Mouse (Mus musculus): Measurements from ENCODE around the gene Plscr2. TPM values are rescaled to one million over a fixed set of nuclear protein-coding genes. Genes with fewer than 3 reads are reported as not detected.

Gene Plscr2
- polyA plus RNA-seq, 1 experiment from 2014 or later: 1.2 TPM

GRCm38 (mm10) chr9:92253585-92254321 lies 21.6 kb upstream of the Plscr2 start:
- no peaks in the 10 kb centered on the region for H3K27me3 ChIP-seq (replicated peaks)
- H3K36me3 ChIP-seq: no peaks in the 10 kb centered on the region
- H3K4me2 ChIP-seq: no peak overlapping the region
- WGBS: 94% methylated on average over 10 of the region's 10 CpGs
- ATAC-seq (ENCODE audit: low FRiP score): no peak
- H3K27ac ChIP-seq (replicated peaks): no peak overlapping the region
- no peak overlapping the region for H3K9ac ChIP-seq (replicated peaks)
- peaks cover 18% of the 10 kb centered on the region; the same call in 1 of the 2 replicates for H3K4me1 ChIP-seq
- no peaks in the 10 kb centered on the region for H3K9me3 ChIP-seq (replicated peaks)
- no peak overlapping the region for H3K4me3 ChIP-seq (replicated peaks)

DNA sequence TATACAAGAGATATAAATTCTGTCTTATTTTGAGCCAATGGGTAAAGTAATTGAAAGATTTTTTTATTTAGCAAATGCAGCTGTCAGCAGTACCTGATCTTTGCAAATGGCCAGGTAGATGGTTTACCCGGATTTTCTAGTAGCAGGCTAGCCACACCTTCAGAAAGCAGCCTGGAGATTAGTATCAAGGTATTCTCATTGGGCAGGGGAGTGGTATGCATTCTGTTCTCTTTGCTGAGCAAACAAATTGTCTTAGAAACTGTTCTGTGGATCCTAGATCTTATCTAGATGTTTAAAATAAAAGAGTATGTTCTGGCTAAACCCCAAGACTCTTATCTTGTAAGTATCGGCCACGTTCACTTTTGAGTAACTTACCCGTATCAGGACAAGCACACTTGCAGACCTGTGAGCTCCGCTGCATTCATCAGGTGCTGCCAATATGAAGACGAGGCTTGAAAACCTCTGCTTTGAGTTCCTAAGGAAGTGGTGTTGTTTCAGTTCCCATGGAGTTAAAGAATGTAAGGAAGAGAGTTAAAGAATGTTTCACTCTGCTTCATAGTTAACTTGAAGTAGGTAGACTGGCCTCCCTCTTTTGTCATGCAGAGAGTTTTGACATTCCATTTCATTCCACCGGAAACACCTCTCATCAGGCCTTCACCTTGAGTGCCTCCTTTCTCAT lies 14.8 kb upstream of the Plscr2 start:
- H3K9ac ChIP-seq (replicated peaks): no peak overlapping the region
- no peak for ATAC-seq (ENCODE audit: low FRiP score)
- no peaks in the 10 kb centered on the region for H3K36me3 ChIP-seq
- 88% methylated on average over 7 of the region's 7 CpGs for WGBS
- H3K4me2 ChIP-seq: no peak overlapping the region
- H3K9me3 ChIP-seq (replicated peaks): no peaks in the 10 kb centered on the region
- H3K27ac ChIP-seq (replicated peaks): no peak overlapping the region
- H3K27me3 ChIP-seq (replicated peaks): no peaks in the 10 kb centered on the region
- no peak overlapping the region for H3K4me3 ChIP-seq (replicated peaks)
- H3K4me1 ChIP-seq: no peaks in the 10 kb centered on the region

- no peak for ATAC-seq (ENCODE audit: low FRiP score)
- no peaks in the 10 kb centered on the region for H3K36me3 ChIP-seq
- H3K4me2 ChIP-seq: no peak overlapping the region
- 85% methylated on average over 4 of the region's 4 CpGs for WGBS
- no peak overlapping the region for H3K27ac ChIP-seq (replicated peaks)
- H3K4me1 ChIP-seq: no peaks in the 10 kb centered on the region
- no peak overlapping the region for H3K9ac ChIP-seq (replicated peaks)
- H3K9me3 ChIP-seq (replicated peaks): no peaks in the 10 kb centered on the region
- no peaks in the 10 kb centered on the region for H3K27me3 ChIP-seq (replicated peaks)
- H3K4me3 ChIP-seq (replicated peaks): no peak overlapping the region
These were observed 9.7 kb upstream of the Plscr2 start for GRCm38 (mm10) chr9:92265719-92266118.

GRCm38 (mm10) chr9:92266558-92267171 lies 8.7 kb upstream of the Plscr2 start:
- no peaks in the 10 kb centered on the region for H3K4me1 ChIP-seq
- H3K4me3 ChIP-seq (replicated peaks): no peak overlapping the region
- H3K4me2 ChIP-seq: no peak overlapping the region
- ATAC-seq (ENCODE audit: low FRiP score): no peak
- no peaks in the 10 kb centered on the region for H3K9me3 ChIP-seq (replicated peaks)
- no peaks in the 10 kb centered on the region for H3K36me3 ChIP-seq
- H3K27me3 ChIP-seq (replicated peaks): no peaks in the 10 kb centered on the region
- WGBS: 76% methylated on average over 8 of the region's 8 CpGs
- no peak overlapping the region for H3K27ac ChIP-seq (replicated peaks)
- H3K9ac ChIP-seq (replicated peaks): no peak overlapping the region

DNA sequence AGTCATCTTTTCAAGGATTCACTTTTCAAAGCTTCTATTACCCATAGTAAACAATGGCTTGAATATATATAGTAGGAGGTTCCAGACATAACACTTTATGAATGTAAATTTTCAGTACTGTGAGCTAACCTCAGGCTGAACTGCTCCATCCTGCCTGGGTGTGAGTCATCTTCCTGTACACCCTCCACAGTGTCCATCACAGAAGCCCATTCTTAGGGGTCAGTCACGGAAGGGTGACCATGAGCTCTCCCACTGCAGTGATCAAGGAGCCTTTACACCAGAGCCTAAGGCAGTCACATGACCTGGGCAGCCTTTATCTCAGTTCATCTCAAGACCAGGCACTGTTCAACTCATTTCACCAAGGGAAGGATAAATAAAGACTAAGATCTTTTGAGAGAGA lies 7.7 kb upstream of the Plscr2 start:
- no peak for ATAC-seq (ENCODE audit: low FRiP score)

DNA sequence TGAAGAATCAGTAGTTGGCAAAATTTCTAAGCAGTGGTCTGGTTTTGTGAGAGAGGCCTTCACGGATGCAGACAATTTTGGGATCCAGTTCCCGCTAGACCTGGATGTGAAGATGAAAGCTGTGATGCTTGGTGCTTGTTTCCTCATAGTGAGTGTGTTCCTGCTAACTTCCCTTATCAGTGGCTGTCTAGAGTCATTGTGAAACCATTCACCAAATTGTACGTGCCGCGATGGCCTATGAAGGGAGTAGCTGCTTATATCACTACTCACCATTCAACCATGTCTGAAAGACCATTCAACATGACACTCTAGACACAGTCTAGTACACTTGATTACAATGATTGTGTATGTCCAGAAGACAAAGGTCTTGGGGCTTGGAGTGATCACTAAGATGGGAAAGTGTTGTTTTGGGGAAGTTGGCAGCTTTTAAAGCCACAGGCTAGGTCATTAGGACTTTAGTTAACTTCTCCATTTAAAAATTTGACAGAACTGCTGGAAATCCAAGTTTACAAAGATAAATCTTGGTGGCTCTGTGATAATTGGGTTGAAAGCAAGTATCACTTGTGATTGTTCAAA lies 5.5 kb upstream of the Plscr2 start:
- no peaks in the 10 kb centered on the region for H3K4me1 ChIP-seq
- H3K27me3 ChIP-seq (replicated peaks): no peaks in the 10 kb centered on the region
- no peak for ATAC-seq (ENCODE audit: low FRiP score)
- H3K36me3 ChIP-seq: no peaks in the 10 kb centered on the region
- H3K4me2 ChIP-seq: no peak overlapping the region
- H3K9me3 ChIP-seq (replicated peaks): no peaks in the 10 kb centered on the region
- no peak overlapping the region for H3K9ac ChIP-seq (replicated peaks)
- no peak overlapping the region for H3K27ac ChIP-seq (replicated peaks)
- WGBS: 97% methylated on average over 5 of the region's 5 CpGs
- H3K4me3 ChIP-seq (replicated peaks): no peak overlapping the region

More for the DNA sequence above, 7.7 kb upstream of the Plscr2 start:
- 88% methylated on average over 1 of the region's 1 CpGs for WGBS
- H3K9ac ChIP-seq (replicated peaks): no peak overlapping the region
- H3K4me1 ChIP-seq: no peaks in the 10 kb centered on the region
- no peak overlapping the region for H3K4me3 ChIP-seq (replicated peaks)
- no peak overlapping the region for H3K4me2 ChIP-seq
- no peaks in the 10 kb centered on the region for H3K27me3 ChIP-seq (replicated peaks)
- no peaks in the 10 kb centered on the region for H3K36me3 ChIP-seq
- no peak overlapping the region for H3K27ac ChIP-seq (replicated peaks)
- H3K9me3 ChIP-seq (replicated peaks): no peaks in the 10 kb centered on the region

GRCm38 (mm10) chr9:92270927-92271326 lies 4.5 kb upstream of the Plscr2 start:
- Histone ChIP-seq H3K9me3 (replicated peaks) (no peaks in the 10 kb centered on the region), H3K36me3 (no peaks in the 10 kb centered on the region), H3K4me1 (no peaks in the 10 kb centered on the region), H3K9ac (replicated peaks) (no peak overlapping the region), H3K27me3 (replicated peaks) (no peaks in the 10 kb centered on the region), H3K27ac (replicated peaks) (no peak overlapping the region), H3K4me3 (replicated peaks) (no peak overlapping the region), H3K4me2 (no peak overlapping the region)
- WGBS: 56% methylated on average over 4 of the region's 4 CpGs
- ATAC-seq (ENCODE audit: low FRiP score): no peak

GRCm38 (mm10) chr9:92272650-92273049 lies 2.8 kb upstream of the Plscr2 start:
- H3K9ac ChIP-seq (replicated peaks): no peak overlapping the region
- no peak overlapping the region for H3K4me3 ChIP-seq (replicated peaks)
- H3K36me3 ChIP-seq: no peaks in the 10 kb centered on the region
- no peak overlapping the region for H3K4me2 ChIP-seq
- H3K9me3 ChIP-seq (replicated peaks): no peaks in the 10 kb centered on the region
- 96% methylated on average over 4 of the region's 4 CpGs for WGBS
- H3K27me3 ChIP-seq (replicated peaks): no peaks in the 10 kb centered on the region
- no peak overlapping the region for H3K27ac ChIP-seq (replicated peaks)
- no peak for ATAC-seq (ENCODE audit: low FRiP score)
- no peaks in the 10 kb centered on the region for H3K4me1 ChIP-seq

DNA sequence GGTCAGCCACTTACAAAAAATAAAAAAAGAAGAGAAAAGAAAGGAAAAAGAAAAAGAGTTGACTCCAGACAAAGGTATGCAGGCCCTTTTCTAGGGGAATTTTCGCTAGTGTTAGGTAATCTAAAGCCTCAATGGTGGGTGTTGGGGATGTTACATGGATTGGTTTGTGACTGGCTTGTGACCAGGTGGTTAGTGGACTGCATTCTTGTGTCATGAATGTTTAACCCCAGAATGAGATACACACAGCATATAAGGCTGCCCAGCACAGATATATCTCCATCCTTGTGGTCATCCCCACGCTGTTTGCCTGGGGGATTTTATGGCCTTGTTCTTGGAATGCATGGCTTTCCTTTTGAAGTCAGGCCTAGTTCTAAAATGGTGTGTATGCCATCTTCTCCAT lies 2.1 kb upstream of the Plscr2 start:
- Histone ChIP-seq H3K4me2 (no peak overlapping the region), H3K27ac (replicated peaks) (no peak overlapping the region), H3K4me1 (no peaks in the 10 kb centered on the region), H3K27me3 (replicated peaks) (no peaks in the 10 kb centered on the region), H3K9ac (replicated peaks) (no peak overlapping the region), H3K9me3 (replicated peaks) (no peaks in the 10 kb centered on the region), H3K4me3 (replicated peaks) (no peak overlapping the region), H3K36me3 (no peaks in the 10 kb centered on the region)
- no peak for ATAC-seq (ENCODE audit: low FRiP score)
- 88% methylated on average over 2 of the region's 2 CpGs for WGBS

- H3K9me3 ChIP-seq (replicated peaks): no peaks in the 10 kb centered on the region
- no peak overlapping the region for H3K9ac ChIP-seq (replicated peaks)
- no peaks in the 10 kb centered on the region for H3K27me3 ChIP-seq (replicated peaks)
- WGBS: 78% methylated on average over 6 of the region's 6 CpGs
- no peak overlapping the region for H3K4me3 ChIP-seq (replicated peaks)
- no peaks in the 10 kb centered on the region for H3K4me1 ChIP-seq
- H3K27ac ChIP-seq (replicated peaks): no peak overlapping the region
- H3K36me3 ChIP-seq: no peaks in the 10 kb centered on the region
- H3K4me2 ChIP-seq: no peak overlapping the region
- ATAC-seq (ENCODE audit: low FRiP score): no peak
These were observed 1.2 kb upstream of the Plscr2 start for GRCm38 (mm10) chr9:92273956-92274762.

DNA sequence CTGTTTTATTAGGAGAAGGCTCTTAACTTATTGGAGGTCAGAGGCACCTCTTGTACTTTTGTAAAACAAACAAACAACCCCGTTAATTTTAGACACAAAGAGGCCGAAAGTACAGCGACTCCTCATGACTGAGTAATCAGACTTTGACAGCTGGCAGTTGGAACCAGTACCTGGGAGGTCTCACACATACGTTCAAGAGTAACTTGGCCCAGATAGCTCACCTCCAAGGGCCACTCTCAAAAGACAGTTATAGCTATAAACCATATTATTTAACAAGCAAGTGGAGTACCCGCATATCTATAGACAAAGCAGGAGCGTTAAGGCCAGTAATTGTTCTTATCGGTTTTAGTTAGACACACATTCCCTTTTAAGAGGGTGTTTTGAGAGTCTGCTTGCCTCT lies 958 bp downstream of the Plscr2 start:
- H3K9me3 ChIP-seq (replicated peaks): no peaks in the 10 kb centered on the region
- no peaks in the 10 kb centered on the region for H3K27me3 ChIP-seq (replicated peaks)
- no peak overlapping the region for H3K9ac ChIP-seq (replicated peaks)
- 77% methylated on average over 7 of the region's 7 CpGs for WGBS
- no peak for ATAC-seq (ENCODE audit: low FRiP score)
- H3K4me3 ChIP-seq (replicated peaks): no peak overlapping the region
- H3K36me3 ChIP-seq: no peaks in the 10 kb centered on the region
- no peaks in the 10 kb centered on the region for H3K4me1 ChIP-seq
- H3K27ac ChIP-seq (replicated peaks): no peak overlapping the region
- no peak overlapping the region for H3K4me2 ChIP-seq

All from neural tube, embryonic 15.5 days (tissue).